Mouse (Mus musculus): ENCODE data around the gene Srpk2. TPM values are rescaled to one million over a fixed set of nuclear protein-coding genes. Genes with fewer than 3 reads are reported as not detected.

The Srpk2 gene
- polyA plus RNA-seq, 1 experiment from 2014 or later: 112 TPM

GRCm38 (mm10) chr5:23516962-23517361, 167.5 kb downstream of the Srpk2 start:
- H3K27me3 ChIP-seq (ENCODE audit: control insufficient read depth, insufficient read depth, low read depth, low read length): no peaks in the 10 kb centered on the region
- 0 out of 2 replicates have a peak, but pooled peaks have one; percentile 23 for ATAC-seq
- 27% methylated on average over 3 of the region's 3 CpGs for WGBS
- H3K9ac ChIP-seq (ENCODE audit: low read depth, low read length): no peak overlapping the region
- no peak overlapping the region for H3K4me2 ChIP-seq (ENCODE audit: low read length)
- H3K4me1 ChIP-seq (ENCODE audit: control insufficient read depth, insufficient read depth, low read length): peaks cover 5% of the 10 kb centered on the region; the same call in 1 of the 2 replicates
- H3K36me3 ChIP-seq (ENCODE audit: control insufficient read depth, insufficient read depth, low read length): peaks cover 20% of the 10 kb centered on the region
- no peaks in the 10 kb centered on the region for H3K9me3 ChIP-seq (replicated peaks; ENCODE audit: control insufficient read depth, low read length, poor library complexity, severe bottlenecking)
- no peak overlapping the region for H3K27ac ChIP-seq (ENCODE audit: low read length)
- no peak overlapping the region for H3K4me3 ChIP-seq (ENCODE audit: low read depth, low read length)

- H3K4me2 ChIP-seq (ENCODE audit: low read length): no peak overlapping the region
- no peaks in the 10 kb centered on the region for H3K27me3 ChIP-seq (ENCODE audit: control insufficient read depth, insufficient read depth, low read depth, low read length)
- no peak overlapping the region for H3K27ac ChIP-seq (ENCODE audit: low read length)
- H3K9ac ChIP-seq (ENCODE audit: low read depth, low read length): no peak overlapping the region
- 93% methylated on average over 10 of the region's 10 CpGs for WGBS
- H3K4me1 ChIP-seq (ENCODE audit: control insufficient read depth, insufficient read depth, low read length): peaks cover 5% of the 10 kb centered on the region; the same call in 1 of the 2 replicates
- no peaks in the 10 kb centered on the region for H3K9me3 ChIP-seq (replicated peaks; ENCODE audit: control insufficient read depth, low read length, poor library complexity, severe bottlenecking)
- peaks cover 23% of the 10 kb centered on the region for H3K36me3 ChIP-seq (ENCODE audit: control insufficient read depth, insufficient read depth, low read length)
- no peak overlapping the region for H3K4me3 ChIP-seq (ENCODE audit: low read depth, low read length)
- ATAC-seq: no peak
Observed at GRCm38 (mm10) chr5:23515038-23515437, 169.4 kb downstream of the Srpk2 start.

GRCm38 (mm10) chr5:23513468-23513867, 170.9 kb downstream of the Srpk2 start:
- H3K4me2 ChIP-seq (ENCODE audit: low read length): no peak overlapping the region
- WGBS: 94% methylated on average over 13 of the region's 13 CpGs
- H3K36me3 ChIP-seq (ENCODE audit: control insufficient read depth, insufficient read depth, low read length): peaks cover 28% of the 10 kb centered on the region

GRCm38 (mm10) chr5:23512556-23512955, 171.9 kb downstream of the Srpk2 start:
- WGBS: 97% methylated on average over 7 of the region's 7 CpGs
- no peaks in the 10 kb centered on the region for H3K4me1 ChIP-seq (ENCODE audit: control insufficient read depth, insufficient read depth, low read length)
- H3K27me3 ChIP-seq (ENCODE audit: control insufficient read depth, insufficient read depth, low read depth, low read length): no peaks in the 10 kb centered on the region
- peaks cover 26% of the 10 kb centered on the region for H3K36me3 ChIP-seq (ENCODE audit: control insufficient read depth, insufficient read depth, low read length)
- no peak overlapping the region for H3K9ac ChIP-seq (ENCODE audit: low read depth, low read length)
- no peaks in the 10 kb centered on the region for H3K9me3 ChIP-seq (replicated peaks; ENCODE audit: control insufficient read depth, low read length, poor library complexity, severe bottlenecking)
- no peak overlapping the region for H3K27ac ChIP-seq (ENCODE audit: low read length)
- H3K4me3 ChIP-seq (ENCODE audit: low read depth, low read length): no peak overlapping the region
- no peak overlapping the region for H3K4me2 ChIP-seq (ENCODE audit: low read length)
- ATAC-seq: no peak

More at GRCm38 (mm10) chr5:23513468-23513867, 170.9 kb downstream of the Srpk2 start:
- H3K4me1 ChIP-seq (ENCODE audit: control insufficient read depth, insufficient read depth, low read length): no peaks in the 10 kb centered on the region; the same call in 1 of the 2 replicates
- no peak overlapping the region for H3K27ac ChIP-seq (ENCODE audit: low read length)
- H3K9me3 ChIP-seq (replicated peaks; ENCODE audit: control insufficient read depth, low read length, poor library complexity, severe bottlenecking): no peaks in the 10 kb centered on the region
- no peaks in the 10 kb centered on the region for H3K27me3 ChIP-seq (ENCODE audit: control insufficient read depth, insufficient read depth, low read depth, low read length)
- ATAC-seq: no peak
- H3K9ac ChIP-seq (ENCODE audit: low read depth, low read length): no peak overlapping the region
- no peak overlapping the region for H3K4me3 ChIP-seq (ENCODE audit: low read depth, low read length)

GRCm38 (mm10) chr5:23511456-23511855, 173.0 kb downstream of the Srpk2 start:
- Histone ChIP-seq H3K27ac (ENCODE audit: low read length) (no peak overlapping the region), H3K9me3 (replicated peaks; ENCODE audit: control insufficient read depth, low read length, poor library complexity, severe bottlenecking) (no peaks in the 10 kb centered on the region), H3K4me2 (ENCODE audit: low read length) (no peak overlapping the region), H3K27me3 (ENCODE audit: control insufficient read depth, insufficient read depth, low read depth, low read length) (no peaks in the 10 kb centered on the region), H3K4me1 (ENCODE audit: control insufficient read depth, insufficient read depth, low read length) (no peaks in the 10 kb centered on the region), H3K36me3 (ENCODE audit: control insufficient read depth, insufficient read depth, low read length) (peaks cover 26% of the 10 kb centered on the region), H3K9ac (ENCODE audit: low read depth, low read length) (no peak overlapping the region), H3K4me3 (ENCODE audit: low read depth, low read length) (no peak overlapping the region)
- no peak for ATAC-seq
- 96% methylated on average over 5 of the region's 5 CpGs for WGBS

- no peaks in the 10 kb centered on the region for H3K4me1 ChIP-seq (ENCODE audit: control insufficient read depth, insufficient read depth, low read length)
- H3K9ac ChIP-seq (ENCODE audit: low read depth, low read length): no peak overlapping the region
- H3K4me3 ChIP-seq (ENCODE audit: low read depth, low read length): no peak overlapping the region
- H3K27ac ChIP-seq (ENCODE audit: low read length): no peak overlapping the region
- no peak for ATAC-seq
- H3K4me2 ChIP-seq (ENCODE audit: low read length): no peak overlapping the region
- no peaks in the 10 kb centered on the region for H3K9me3 ChIP-seq (replicated peaks; ENCODE audit: control insufficient read depth, low read length, poor library complexity, severe bottlenecking)
- 84% methylated on average over 6 of the region's 6 CpGs for WGBS
- H3K36me3 ChIP-seq (ENCODE audit: control insufficient read depth, insufficient read depth, low read length): peaks cover 20% of the 10 kb centered on the region
- H3K27me3 ChIP-seq (ENCODE audit: control insufficient read depth, insufficient read depth, low read depth, low read length): no peaks in the 10 kb centered on the region
Observed at GRCm38 (mm10) chr5:23508630-23509029, 175.8 kb downstream of the Srpk2 start.

- 64% methylated on average over 4 of the region's 4 CpGs for WGBS
- Histone ChIP-seq H3K36me3 (ENCODE audit: control insufficient read depth, insufficient read depth, low read length) (peaks cover 16% of the 10 kb centered on the region), H3K9ac (ENCODE audit: low read depth, low read length) (no peak overlapping the region), H3K9me3 (replicated peaks; ENCODE audit: control insufficient read depth, low read length, poor library complexity, severe bottlenecking) (no peaks in the 10 kb centered on the region), H3K27ac (ENCODE audit: low read length) (peak overlapping the region; percentile 29; the same call in 1 of the 2 replicates), H3K4me3 (ENCODE audit: low read depth, low read length) (no peak overlapping the region), H3K27me3 (ENCODE audit: control insufficient read depth, insufficient read depth, low read depth, low read length) (no peaks in the 10 kb centered on the region), H3K4me2 (ENCODE audit: low read length) (no peak overlapping the region), H3K4me1 (ENCODE audit: control insufficient read depth, insufficient read depth, low read length) (no peaks in the 10 kb centered on the region)
- no peak for ATAC-seq
Observed at GRCm38 (mm10) chr5:23507210-23507609, 177.2 kb downstream of the Srpk2 start.

- H3K9ac ChIP-seq (ENCODE audit: low read depth, low read length): no peak overlapping the region
- H3K4me2 ChIP-seq (ENCODE audit: low read length): no peak overlapping the region
- no peaks in the 10 kb centered on the region for H3K4me1 ChIP-seq (ENCODE audit: control insufficient read depth, insufficient read depth, low read length)
- H3K27me3 ChIP-seq (ENCODE audit: control insufficient read depth, insufficient read depth, low read depth, low read length): no peaks in the 10 kb centered on the region
- H3K36me3 ChIP-seq (ENCODE audit: control insufficient read depth, insufficient read depth, low read length): peaks cover 26% of the 10 kb centered on the region
- H3K27ac ChIP-seq (ENCODE audit: low read length): no peak overlapping the region
- H3K9me3 ChIP-seq (replicated peaks; ENCODE audit: control insufficient read depth, low read length, poor library complexity, severe bottlenecking): no peaks in the 10 kb centered on the region
- 92% methylated on average over 3 of the region's 3 CpGs for WGBS
- no peak for ATAC-seq
- H3K4me3 ChIP-seq (ENCODE audit: low read depth, low read length): no peak overlapping the region
Observed at GRCm38 (mm10) chr5:23505578-23505977, 178.8 kb downstream of the Srpk2 start.

- Histone ChIP-seq H3K9ac (ENCODE audit: low read depth, low read length) (no peak overlapping the region), H3K4me1 (ENCODE audit: control insufficient read depth, insufficient read depth, low read length) (no peaks in the 10 kb centered on the region), H3K27ac (ENCODE audit: low read length) (no peak overlapping the region), H3K27me3 (ENCODE audit: control insufficient read depth, insufficient read depth, low read depth, low read length) (no peaks in the 10 kb centered on the region), H3K4me2 (ENCODE audit: low read length) (no peak overlapping the region), H3K4me3 (ENCODE audit: low read depth, low read length) (no peak overlapping the region), H3K9me3 (replicated peaks; ENCODE audit: control insufficient read depth, low read length, poor library complexity, severe bottlenecking) (no peaks in the 10 kb centered on the region), H3K36me3 (ENCODE audit: control insufficient read depth, insufficient read depth, low read length) (peaks cover 37% of the 10 kb centered on the region)
- ATAC-seq: peak; percentile 30; the same call in 1 of the 2 replicates
- WGBS: 87% methylated on average over 12 of the region's 13 CpGs
Observed at GRCm38 (mm10) chr5:23502317-23502937, 182.0 kb downstream of the Srpk2 start.

Measured in midbrain, embryonic 16.5 days (tissue).